17 mouse cellular contexts compared by ENCODE assay signal in the genomic region with DNA sequence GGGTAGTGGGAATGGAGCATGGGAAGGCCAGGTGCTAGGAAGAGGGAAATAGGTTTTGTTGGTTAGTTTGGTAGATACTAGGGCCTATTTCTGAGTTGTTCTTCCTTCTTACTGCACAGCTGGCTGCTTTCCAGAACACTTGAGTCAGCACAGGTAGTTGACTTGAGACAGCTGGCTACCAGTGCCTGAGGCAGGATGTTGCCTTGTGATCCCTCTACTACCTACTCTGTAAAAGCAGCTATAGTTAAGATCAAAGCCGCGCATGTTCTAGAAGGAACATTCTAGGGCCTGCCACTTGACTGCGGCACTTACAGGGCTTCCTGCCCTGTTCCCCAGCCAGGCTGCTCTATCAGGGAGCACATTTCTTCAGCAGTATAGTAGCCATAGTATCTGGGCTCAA. TPM values are rescaled to one million over a fixed set of nuclear protein-coding genes. Genes with fewer than 3 reads are reported as not detected.
A peak's percentile ranks its signal among the peaks of the same experiment; 100 is the strongest.
DNase-seq lines count a peak whose midpoint lies in the region; ATAC-seq and TF ChIP-seq lines count a peak whose summit lies in the region.
"Had no signal": no experiment of that assay in that cellular context is flagged by ENCODE, and none has a peak within 500 bp of the region (broad histone marks: within the 10 kb centered on the region; RNA-seq: fewer than 3 reads in every experiment).

No protein-coding gene starts in this region.

- H3K4me1 ChIP-seq in thymus, adult 2 months (replicated peaks; ENCODE audit: control insufficient read depth, insufficient read depth, low read length) = peaks cover 4% of the 10 kb centered on the region
- H3K4me1 ChIP-seq: embryonic facial prominence, embryonic 12.5 days; limb, embryonic 12.5 days had no signal

- no peaks in the 10 kb centered on the region for H3K36me3 ChIP-seq in thymus, adult 2 months (ENCODE audit: control insufficient read depth, insufficient read depth, low read length)
- H3K36me3 ChIP-seq: embryonic facial prominence, embryonic 12.5 days; G1E; limb, embryonic 12.5 days had no signal

- TF ChIP-seq CTCF in thymus, adult 2 months (IDR thresholded peaks at IDR 0.05; ENCODE audit: borderline replicate concordance, control insufficient read depth, extremely low read depth, insufficient read depth, low read length, poor library complexity) = no peak

- ATAC-seq in erythroid progenitor cell, adult 5-6 weeks (replicated peaks; ENCODE audit: low FRiP score, poor library complexity, severe bottlenecking) = peak; percentile 52
- ATAC-seq: forebrain, postnatal 0 days; intestine, embryonic 16.5 days had no signal

- no peak overlapping the region for H3K27ac ChIP-seq in thymus, adult 2 months (ENCODE audit: control insufficient read depth, insufficient read depth, low read length)
- H3K27ac ChIP-seq: embryonic facial prominence, embryonic 12.5 days; limb, embryonic 12.5 days had no signal

- peak; percentile 30 for DNase-seq in thymus, adult 2 months
- no peak for DNase-seq in thymus, postnatal 10 days (ENCODE audit: low spot score in 2 of 2)
- DNase-seq in lung, postnatal 4 days = peak; percentile 27 to 55
- no peak for DNase-seq in layer of hippocampus, postnatal 14 days (ENCODE audit: low spot score in 2 of 2)
- no peak for DNase-seq in right cerebral cortex, adult 2 months (ENCODE audit: low spot score in 2 of 2)
- no peak for DNase-seq in cerebellum, postnatal 36 days
- DNase-seq: cerebellum, adult 9-10 months; forebrain, postnatal 0 days; heart, adult 11 months; heart, postnatal 4 days; spleen, adult 18-20 months had no signal

- TF ChIP-seq POLR2A in thymus, adult 2 months (IDR thresholded peaks at IDR 0.05; ENCODE audit: control insufficient read depth, extremely low read depth, insufficient read depth, low read length, poor library complexity) = no peak

- H3K4me3 ChIP-seq in thymus, adult 2 months (ENCODE audit: control insufficient read depth, insufficient read depth, low read length) = no peak overlapping the region
- H3K4me3 ChIP-seq: embryonic facial prominence, embryonic 12.5 days; limb, embryonic 12.5 days; myocyte had no signal

- 4% methylated on average over 3 of the region's 3 CpGs for WGBS in thymus, adult 2 months

- H3K27me3 ChIP-seq in thymus, adult 2 months (ENCODE audit: control insufficient read depth, insufficient read depth, low read length) = no peaks in the 10 kb centered on the region
- H3K27me3 ChIP-seq: embryonic facial prominence, embryonic 12.5 days; limb, embryonic 12.5 days had no signal

RNA-seq across cellular contexts. Expression of gene Lrfn4, which starts 25.4 kb away (rescaled TPM):
- 17.3 and 18.1 TPM in 2 replicates for polyA plus RNA-seq in thymus, adult 2 months (2012; rRNA removed)
- not detected in 2 replicates for total RNA-seq in erythroid progenitor cell, adult 5-6 weeks (2015; ENCODE audit: low replicate concordance)
- total RNA-seq in erythroid progenitor cell, adult 5-6 weeks (2017; ENCODE audit: low replicate concordance) = not detected in 2 replicates
- total RNA-seq in layer of hippocampus, postnatal 14 days (2021) = 10 to 100 TPM; 50.9 to 53.1 TPM

RNA-seq across cellular contexts. Expression of gene Rce1, which starts 35.4 kb away (rescaled TPM):
- 151 and 163 TPM in 2 replicates for polyA plus RNA-seq in thymus, adult 2 months (2012; rRNA removed)
- 21.6 and 26.4 TPM in 2 replicates for total RNA-seq in erythroid progenitor cell, adult 5-6 weeks (2015; ENCODE audit: low replicate concordance)
- total RNA-seq in erythroid progenitor cell, adult 5-6 weeks (2017; ENCODE audit: low replicate concordance) = 6.6 and 13.5 TPM in 2 replicates
- 10 to 100 TPM; 16.7 to 18.2 TPM for total RNA-seq in layer of hippocampus, postnatal 14 days (2021)

Comparison
In these comparisons a context has a peak if more than half of its experiments do, and no peak if none do; other contexts are left out.
1. DNase-seq: peak in thymus, adult 2 months (single experiment) and lung, postnatal 4 days (2 of 2); none in thymus, postnatal 10 days (0 of 2), layer of hippocampus, postnatal 14 days (0 of 2), right cerebral cortex, adult 2 months (0 of 2) and cerebellum, postnatal 36 days (0 of 2).
2. RNA of gene Lrfn4, which starts 25.4 kb away (total RNA-seq): 50.9 to 53.1 TPM in layer of hippocampus, postnatal 14 days; not detected in erythroid progenitor cell, adult 5-6 weeks; every median in the first group is over 10 times any median in the second.